21 mouse cellular contexts compared by ENCODE assay signal in genomic region chr3:105920743-105921142, GRCm38 (mm10). TPM values are rescaled to one million over a fixed set of nuclear protein-coding genes. Genes with fewer than 3 reads are reported as not detected.
"Had no signal": no experiment of that assay in that cellular context is flagged by ENCODE, and none has a peak within 500 bp of the region (broad histone marks: within the 10 kb centered on the region; RNA-seq: fewer than 3 reads in every experiment).

No protein-coding gene starts in this region.

RNA-seq across cellular contexts. Expression of gene Tmigd3, which starts 50.0 kb away (rescaled TPM):
- total RNA-seq: heart, postnatal 10 days; heart, postnatal 25 days; hematopoietic stem cell, adult 5-6 weeks; hindbrain, postnatal 0 days; layer of hippocampus, postnatal 25 days; layer of hippocampus, postnatal 36 days; left cerebral cortex, adult 18-20 months had no signal
- polyA plus RNA-seq: hindbrain, embryonic 10.5 days; hindbrain, embryonic 11.5 days; hindbrain, embryonic 12.5 days; hindbrain, embryonic 13.5 days; hindbrain, embryonic 14.5 days; hindbrain, embryonic 15.5 days; hindbrain, embryonic 16.5 days; hindbrain, postnatal 0 days; inflammation-experienced regulatory T-cells, adult 6 months; kidney, embryonic 15.5 days; kidney, embryonic 16.5 days had no signal

RNA-seq across cellular contexts. Expression of gene Adora3, which starts 50.1 kb away (rescaled TPM):
- total RNA-seq: heart, postnatal 4 days; hematopoietic stem cell, adult 5-6 weeks had no signal
- polyA plus RNA-seq: heart, embryonic 10.5 days; heart, embryonic 14.5 days; hindbrain, embryonic 12.5 days; intestine, embryonic 14.5 days; kidney, embryonic 15.5 days; kidney, embryonic 16.5 days had no signal
